Mouse (Mus musculus) olfactory bulb, adult 2 months (tissue): ENCODE data around the gene 3110082I17Rik. TPM values are rescaled to one million over a fixed set of nuclear protein-coding genes. Genes with fewer than 3 reads are reported as not detected.
A peak's percentile ranks its signal among the peaks of the same experiment; 100 is the strongest.
"Not testable (repeated sequence)": the region's sequence is repeated elsewhere in the genome, so short reads cannot be mapped to it uniquely, and the experiment has no call there.

Experiments
- H3K27ac ChIP-seq: fragments of 200-500 bp; 2 replicates; pipeline ENCODE4 v1.5.1; 2012; ENCODE audit warnings: low read depth, low read length; ENCODE audit not compliant: insufficient read depth
- H3K4me1 ChIP-seq: fragments of 200-500 bp; 2 replicates; pipeline ENCODE4 v1.6.1; 2012; ENCODE audit warnings: low read length; ENCODE audit not compliant: control insufficient read depth, insufficient read depth
- H3K4me3 ChIP-seq: fragments of 200-500 bp; 2 replicates; pipeline ENCODE4 v1.5.1; 2012; ENCODE audit warnings: mild to moderate bottlenecking, low read depth, low read length, moderate library complexity; ENCODE audit not compliant: insufficient read depth
- CTCF ChIP-seq: fragments of 200-500 bp; IDR thresholded peaks from 2 replicates; pipeline ENCODE4 v1.5.1; 2012; ENCODE audit warnings: low read depth, mild to moderate bottlenecking, low read length, moderate library complexity; ENCODE audit not compliant: insufficient read depth
- POLR2A ChIP-seq: fragments of 200-500 bp; IDR thresholded peaks from 2 replicates; pipeline ENCODE4 v1.6.1; 2012; ENCODE audit warnings: mild to moderate bottlenecking, low read depth, low read length, moderate library complexity; ENCODE audit not compliant: insufficient read depth
- WGBS: fragments of 180-500 bp; shearing (Covaris S2); methylation state at CpG from one replicate; pipeline ENCODE4 v1.1.7; 2018; 5-methylcytosine and 5-hydroxymethylcytosine counted together
- polyA plus RNA-seq: library from polyadenylated mRNA; stranded (reverse); fragments of >200 nt; gene quantifications from 2 replicates; pipeline ENCODE4 v1.2.4, GENCODE M21; 2012; ENCODE audit warnings: low replicate concordance; ENCODE audit not compliant: missing spikeins, insufficient read depth, insufficient read length

The 3110082I17Rik gene
- polyA plus RNA-seq, 1 experiment, result not detected

DNA sequence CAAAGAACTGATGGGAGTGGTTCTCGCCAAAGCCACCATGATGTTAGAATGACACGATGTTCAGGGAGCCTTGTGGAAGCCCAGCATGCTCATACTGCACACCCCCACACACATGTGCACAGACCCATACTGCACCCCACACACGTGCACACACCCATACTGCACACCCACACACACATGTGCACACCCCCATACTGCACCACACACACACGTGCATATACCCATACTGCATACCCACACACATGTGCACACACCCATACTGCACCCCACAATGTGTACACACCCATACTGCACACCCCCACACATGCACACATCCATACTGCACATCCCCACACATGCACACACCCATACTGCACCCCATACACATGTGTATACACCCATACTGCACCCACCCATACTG lies 124.7 kb downstream of the 3110082I17Rik start:
- no peak for TF ChIP-seq POLR2A
- TF ChIP-seq CTCF, result no peak

DNA sequence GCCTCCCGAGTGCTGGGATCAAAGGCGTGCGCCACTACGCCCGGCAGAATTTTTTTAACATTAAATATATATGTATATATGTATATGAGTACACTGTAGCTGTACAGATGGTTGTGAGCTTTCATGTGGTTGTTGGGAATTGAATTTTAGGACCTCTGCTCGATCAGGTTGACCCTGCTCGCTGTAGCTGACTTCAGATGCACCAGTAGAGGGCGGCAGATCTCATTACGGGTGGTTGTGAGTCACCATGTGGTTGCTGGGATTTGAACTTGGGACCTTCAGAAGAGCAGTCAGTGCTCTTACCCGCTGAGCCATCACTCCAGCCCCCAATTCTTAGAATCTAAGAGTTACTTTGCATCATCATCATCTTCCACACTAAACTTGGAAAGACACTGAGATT lies 125.9 kb downstream of the 3110082I17Rik start:
- peaks cover 14% of the 10 kb centered on the region for H3K4me1 ChIP-seq
- 89% methylated on average over 10 of the region's 10 CpGs for WGBS
- not testable (repeated sequence) for H3K4me3 ChIP-seq, H3K27ac ChIP-seq

More for the DNA sequence above, 124.7 kb downstream of the 3110082I17Rik start:
- Histone ChIP-seq H3K4me1 (peaks cover 14% of the 10 kb centered on the region), H3K27ac (no peak overlapping the region), H3K4me3 (no peak overlapping the region)
- 75% methylated on average over 4 of the region's 4 CpGs for WGBS

DNA sequence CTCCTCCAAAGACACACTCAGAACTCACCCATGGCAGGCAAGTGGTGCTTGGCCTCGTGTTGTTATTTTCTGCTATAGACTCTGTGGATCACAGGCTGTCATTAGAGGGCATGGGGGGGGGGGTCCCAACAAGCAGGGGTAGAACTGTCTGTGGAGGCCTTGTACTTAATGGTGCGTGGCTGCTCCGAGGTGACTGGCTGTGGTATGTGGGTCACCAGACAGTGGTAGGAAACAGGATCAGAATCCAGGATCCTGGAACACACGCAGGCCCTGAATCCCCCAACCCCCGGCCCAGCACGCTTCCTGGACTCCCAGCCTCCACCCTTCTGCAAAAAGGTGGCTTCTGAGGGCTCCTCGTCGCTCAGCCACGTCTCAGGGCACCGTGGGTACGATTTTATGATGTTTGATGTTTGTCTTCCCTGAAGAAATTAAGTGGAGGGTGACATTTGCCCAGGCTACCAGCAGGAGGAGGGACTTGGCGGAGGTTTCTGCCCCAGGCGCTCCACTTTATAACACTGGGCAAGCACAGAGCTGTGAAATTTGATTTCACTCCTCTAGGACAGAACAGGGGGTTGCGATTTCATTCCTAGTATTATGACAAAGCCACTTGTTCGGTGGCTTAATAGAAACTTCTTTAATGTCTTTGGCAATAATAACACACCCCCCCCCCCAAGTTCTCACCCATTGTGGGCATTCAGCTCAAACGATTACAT lies 126.9 kb downstream of the 3110082I17Rik start:
- Histone ChIP-seq H3K4me3 (no peak overlapping the region), H3K27ac (no peak overlapping the region), H3K4me1 (peaks cover 10% of the 10 kb centered on the region; the same call in 1 of the 2 replicates)
- no peak for TF ChIP-seq CTCF
- no peak for TF ChIP-seq POLR2A
- 75% methylated on average over 16 of the region's 16 CpGs for WGBS

DNA sequence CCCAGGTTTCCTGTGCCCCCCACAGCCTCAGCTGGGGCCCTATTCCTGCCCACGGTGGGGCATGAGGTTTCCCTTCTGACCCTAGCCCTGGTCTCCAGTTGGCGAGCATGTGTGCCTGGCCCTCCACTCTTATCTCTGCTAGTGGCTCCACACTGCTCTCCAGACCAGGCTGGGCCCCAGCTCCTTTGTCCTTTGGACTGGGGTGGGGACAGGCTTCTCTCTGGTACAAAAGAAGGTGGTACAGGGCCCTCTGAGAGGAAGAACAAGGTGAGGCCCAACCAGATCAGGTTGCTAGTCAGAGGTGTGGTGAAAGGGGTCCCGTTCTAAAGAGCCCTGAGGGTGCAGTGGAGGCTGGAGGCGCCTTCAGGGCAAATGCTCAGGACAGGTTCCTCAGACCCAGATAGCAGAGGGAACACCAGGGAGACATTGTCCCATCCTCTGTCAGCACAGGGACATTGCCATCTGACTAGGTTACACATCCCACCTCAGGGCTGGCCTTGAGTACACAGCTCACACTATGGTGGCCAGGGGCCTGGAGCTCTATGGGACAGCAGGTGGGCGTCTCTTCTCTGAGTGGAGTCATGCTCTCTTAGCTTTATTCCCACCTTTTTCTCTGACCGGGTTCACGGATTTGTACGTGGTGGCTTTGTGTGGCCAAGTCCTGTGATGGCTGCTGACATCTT lies 127.6 kb downstream of the 3110082I17Rik start:
- no peak overlapping the region for H3K27ac ChIP-seq
- H3K4me1 ChIP-seq, result peaks cover 10% of the 10 kb centered on the region; the same call in 1 of the 2 replicates
- 88% methylated on average over 8 of the region's 8 CpGs for WGBS
- no peak overlapping the region for H3K4me3 ChIP-seq
- TF ChIP-seq POLR2A (no peak), CTCF (no peak)

DNA sequence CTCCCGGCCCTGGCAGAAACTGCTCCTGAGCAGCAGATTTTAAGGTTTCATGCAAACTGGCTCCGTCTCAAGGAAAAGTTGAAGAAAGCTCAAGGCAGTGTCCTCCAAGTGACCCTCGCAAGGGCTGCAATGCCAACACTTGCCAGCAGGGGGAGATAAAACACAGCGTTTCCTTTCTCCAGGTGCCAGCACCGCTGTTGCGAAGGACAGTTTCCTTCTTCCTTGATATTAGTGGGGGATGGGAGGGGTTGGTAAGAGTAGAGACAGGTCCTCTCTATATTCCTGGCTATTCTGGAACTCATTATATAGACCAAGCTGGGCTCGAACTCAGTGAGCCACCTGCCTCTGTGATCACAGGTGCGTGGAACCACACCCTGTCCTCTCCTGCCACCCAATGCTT lies 128.6 kb downstream of the 3110082I17Rik start:
- H3K4me1 ChIP-seq, result peaks cover 10% of the 10 kb centered on the region; the same call in 1 of the 2 replicates
- 22% methylated on average over 8 of the region's 8 CpGs for WGBS
- H3K4me3 ChIP-seq, result no peak overlapping the region
- no peak overlapping the region for H3K27ac ChIP-seq
- TF ChIP-seq POLR2A (no peak), CTCF (peak; percentile 90)

DNA sequence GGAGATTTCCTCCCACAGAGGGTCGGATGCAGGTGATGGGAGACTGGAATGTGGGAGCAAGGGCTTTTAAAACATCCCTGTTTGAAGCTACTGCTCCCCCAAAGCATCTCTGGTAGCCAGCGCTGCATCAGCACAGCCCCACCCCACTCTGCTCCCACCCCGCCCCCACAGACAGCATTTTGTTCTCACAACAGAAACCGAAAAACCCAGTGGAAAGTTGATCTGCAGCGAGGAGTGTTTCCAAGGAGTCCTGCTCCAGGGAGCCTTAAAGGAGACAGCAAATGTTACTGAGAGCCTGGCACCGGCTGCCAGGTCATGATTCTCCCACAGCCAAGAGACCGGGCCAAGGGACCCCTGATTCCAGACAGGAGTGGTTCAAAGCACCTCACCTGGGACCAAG lies 129.6 kb downstream of the 3110082I17Rik start:
- WGBS, result 27% methylated on average over 7 of the region's 7 CpGs
- Histone ChIP-seq H3K27ac (no peak overlapping the region), H3K4me1 (peaks cover 7% of the 10 kb centered on the region; the same call in 1 of the 2 replicates), H3K4me3 (no peak overlapping the region)
- TF ChIP-seq CTCF, result no peak
- TF ChIP-seq POLR2A, result no peak

DNA sequence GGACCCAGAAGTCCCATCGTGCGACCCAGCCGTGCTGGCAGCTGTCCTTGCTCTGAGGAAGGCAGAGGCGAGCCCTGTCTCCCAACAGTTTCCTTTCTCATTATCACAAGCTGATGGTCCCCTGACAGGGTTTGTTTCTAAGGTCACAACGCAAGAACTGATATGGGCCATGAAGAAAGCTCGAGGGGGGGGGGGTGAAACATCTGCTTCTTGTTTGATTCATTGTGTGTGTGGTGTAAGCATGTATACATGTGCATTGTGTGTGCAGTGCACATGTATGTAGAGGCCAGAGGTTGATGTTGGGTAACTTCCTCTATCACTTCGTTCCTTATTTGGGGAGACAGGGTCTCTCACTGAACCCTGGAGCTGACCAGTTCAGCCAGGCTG lies 132.7 kb downstream of the 3110082I17Rik start:
- Histone ChIP-seq H3K4me1 (peaks cover 31% of the 10 kb centered on the region), H3K27ac (no peak overlapping the region), H3K4me3 (no peak overlapping the region)
- WGBS, result 73% methylated on average over 7 of the region's 7 CpGs
- TF ChIP-seq POLR2A, result no peak

DNA sequence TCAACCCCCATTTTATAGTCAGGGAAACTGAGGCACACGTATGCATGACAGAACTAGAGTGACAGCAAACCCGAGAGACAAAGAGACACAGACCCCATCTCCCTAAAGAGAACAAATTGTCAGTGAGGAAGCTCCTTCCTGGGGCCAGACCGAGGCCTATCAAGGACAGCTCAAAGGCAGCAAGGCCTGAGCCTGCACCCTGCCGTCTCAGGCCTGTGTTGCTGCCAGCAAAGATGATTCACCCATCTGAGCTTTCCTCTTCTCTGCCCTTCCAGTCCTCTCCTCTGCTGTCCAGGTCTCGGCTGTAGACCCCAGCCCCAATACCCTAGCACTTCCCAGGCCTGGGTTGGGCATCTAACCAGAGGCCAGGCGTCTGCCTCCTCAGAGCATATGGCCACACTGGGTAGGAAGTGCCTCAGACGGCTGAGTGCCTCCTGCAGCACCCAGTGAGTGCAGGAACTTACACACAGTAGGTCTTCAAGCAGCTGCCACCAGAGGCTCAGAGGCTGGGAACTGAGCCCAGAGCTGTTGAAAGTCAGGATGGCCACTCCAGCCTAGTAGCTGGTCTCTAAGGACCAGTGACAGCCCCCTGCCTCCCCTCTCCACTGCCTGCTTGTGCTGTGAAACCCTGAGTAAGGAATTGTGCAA lies 133.2 kb downstream of the 3110082I17Rik start:
- Histone ChIP-seq H3K27ac (no peak overlapping the region), H3K4me3 (no peak overlapping the region), H3K4me1 (peaks cover 33% of the 10 kb centered on the region)
- WGBS, result 80% methylated on average over 7 of the region's 7 CpGs
- TF ChIP-seq POLR2A (no peak), CTCF (no peak)

DNA sequence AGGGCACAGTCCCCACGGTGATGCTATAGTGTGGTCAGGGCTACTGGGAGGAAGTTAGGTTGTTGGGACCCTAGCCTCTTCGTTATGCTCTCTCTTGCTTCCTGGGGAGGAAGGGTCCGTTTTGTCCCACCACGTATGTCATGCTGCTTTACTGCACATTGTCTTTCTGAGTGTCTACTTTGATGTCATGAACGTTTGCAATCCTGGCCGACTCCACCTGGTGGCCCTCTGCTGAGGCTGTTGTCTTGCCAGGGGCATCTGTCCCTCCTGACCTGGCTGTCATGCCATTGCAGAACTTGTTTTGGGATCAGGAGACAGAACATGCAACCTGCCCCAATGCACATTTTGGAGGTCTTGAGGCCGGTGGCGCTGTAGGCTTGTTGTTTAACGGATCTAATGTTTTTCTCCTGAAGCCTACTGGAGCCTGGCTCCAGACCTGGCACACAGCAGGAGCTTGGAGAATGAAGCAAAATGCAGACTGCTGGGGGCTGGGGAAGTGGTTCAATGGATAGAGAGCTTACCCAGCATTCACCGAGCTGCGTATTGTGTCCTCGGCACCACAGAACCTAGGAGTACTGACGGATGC lies 134.1 kb downstream of the 3110082I17Rik start:
- Histone ChIP-seq H3K4me3 (no peak overlapping the region), H3K27ac (no peak overlapping the region), H3K4me1 (peaks cover 31% of the 10 kb centered on the region)
- 61% methylated on average over 13 of the region's 13 CpGs for WGBS
- TF ChIP-seq CTCF (no peak), POLR2A (no peak)
